Mouse (Mus musculus) heart, adult 2 months (tissue): ENCODE data around the gene Gadl1. TPM values are rescaled to one million over a fixed set of nuclear protein-coding genes. Genes with fewer than 3 reads are reported as not detected.

ENCODE experiments used
- DNase-seq, 2 experiments: peaks; one replicate each; pipeline ENCODE4 v3.0.0; 2021
- H3K27ac ChIP-seq: fragments of 200-600 bp; 2 replicates; pipeline ENCODE4 v1.8.1; 2022
- H3K27me3 ChIP-seq: fragments of 200-500 bp; 2 replicates; pipeline ENCODE4 v1.6.1; 2012; ENCODE audit warnings: mild to moderate bottlenecking, low read length, inconsistent platforms, mixed read lengths; ENCODE audit not compliant: control insufficient read depth, insufficient read depth
- H3K36me3 ChIP-seq: fragments of 200-500 bp; 2 replicates; pipeline ENCODE4 v1.6.1; 2012; ENCODE audit warnings: low read length, inconsistent platforms; ENCODE audit not compliant: control insufficient read depth, insufficient read depth
- H3K4me1 ChIP-seq: fragments of 200-500 bp; 2 replicates; pipeline ENCODE4 v1.6.1; 2011; ENCODE audit warnings: low read length; ENCODE audit not compliant: control insufficient read depth, insufficient read depth
- H3K4me3 ChIP-seq: fragments of 200-600 bp; 2 replicates; pipeline ENCODE4 v1.8.1; 2022
- H3K79me2 ChIP-seq: fragments of 200-500 bp; replicated peaks from 2 replicates; pipeline ENCODE4 v1.6.1; 2012; ENCODE audit warnings: mild to moderate bottlenecking, inconsistent platforms, low read length, moderate library complexity, mixed read lengths; ENCODE audit not compliant: control insufficient read depth, insufficient read depth
- H3K9ac ChIP-seq: fragments of 200-500 bp; 2 replicates; pipeline ENCODE4 v1.6.1; 2012; ENCODE audit warnings: low read depth, mild to moderate bottlenecking, control low read depth, inconsistent platforms, low read length, mixed read lengths
- CTCF ChIP-seq: fragments of 200-600 bp; IDR thresholded peaks from 2 replicates; pipeline ENCODE4 v1.8.1; 2022; ENCODE audit warnings: antibody characterized with exemption, mild to moderate bottlenecking, moderate library complexity
- EP300 ChIP-seq: fragments of 200-500 bp; IDR thresholded peaks from 2 replicates; pipeline ENCODE4 v1.6.1; 2011; ENCODE audit warnings: low read depth, low read length, control low read depth; ENCODE audit not compliant: insufficient read depth
- POLR2A ChIP-seq: fragments of 200-500 bp; IDR thresholded peaks from 2 replicates; pipeline ENCODE4 v1.6.1; 2011; ENCODE audit warnings: mild to moderate bottlenecking, low read depth, low read length, control low read depth; ENCODE audit not compliant: insufficient read depth
- WGBS: fragments of 180-500 bp; shearing (Covaris S2); methylation state at CpG from one replicate; pipeline ENCODE4 v1.1.7; 2018; 5-methylcytosine and 5-hydroxymethylcytosine counted together
- intact Hi-C: fragments of 180-260 bp; cut with DNase I; formaldehyde crosslinking; loops from one replicate; pipeline ENCODE4 v1.15.1; 2025
- polyA plus RNA-seq: library from polyadenylated mRNA; depleted of rRNA; stranded (reverse); fragments of >200 nt; gene quantifications from 2 replicates; pipeline ENCODE4 v1.2.3, GENCODE M21; 2012
- total RNA-seq, 2 experiments: library from RNA; stranded (reverse); gene quantifications; 2 replicates each; pipeline ENCODE4 v1.2.3; 2021

Gadl1 gene
- total and polyA plus RNA-seq, 3 experiments, result 0.16 TPM; not detected in 2

GRCm38 (mm10) chr9:115880500-115880899 is 28.8 kb upstream of the Gadl1 start:
- Histone ChIP-seq H3K4me1 (no peaks in the 10 kb centered on the region), H3K27me3 (no peaks in the 10 kb centered on the region), H3K36me3 (no peaks in the 10 kb centered on the region), H3K27ac (no peak overlapping the region), H3K79me2 (no peaks in the 10 kb centered on the region), H3K9ac (no peak overlapping the region), H3K4me3 (no peak overlapping the region)
- DNase-seq, result no peak
- WGBS, result 95% methylated on average over 6 of the region's 6 CpGs
- intact Hi-C loops, result no loop called here
- no peak for TF ChIP-seq CTCF
- TF ChIP-seq POLR2A, result no peak
- no peak for TF ChIP-seq EP300

GRCm38 (mm10) chr9:115881137-115881536 is 28.1 kb upstream of the Gadl1 start:
- TF ChIP-seq EP300 (no peak), CTCF (peak; percentile 75)
- Histone ChIP-seq H3K4me1 (no peaks in the 10 kb centered on the region), H3K36me3 (no peaks in the 10 kb centered on the region), H3K4me3 (no peak overlapping the region), H3K79me2 (no peaks in the 10 kb centered on the region), H3K27me3 (no peaks in the 10 kb centered on the region), H3K9ac (no peak overlapping the region), H3K27ac (no peak overlapping the region)
- WGBS, result 79% methylated on average over 3 of the region's 3 CpGs
- intact Hi-C loops, result loop anchor here (1.0 kb wide), 1 partner anchor 171 kb away; no protein-coding TSS in a partner anchor
- DNase-seq, result peak; percentile 11 to 43

DNA sequence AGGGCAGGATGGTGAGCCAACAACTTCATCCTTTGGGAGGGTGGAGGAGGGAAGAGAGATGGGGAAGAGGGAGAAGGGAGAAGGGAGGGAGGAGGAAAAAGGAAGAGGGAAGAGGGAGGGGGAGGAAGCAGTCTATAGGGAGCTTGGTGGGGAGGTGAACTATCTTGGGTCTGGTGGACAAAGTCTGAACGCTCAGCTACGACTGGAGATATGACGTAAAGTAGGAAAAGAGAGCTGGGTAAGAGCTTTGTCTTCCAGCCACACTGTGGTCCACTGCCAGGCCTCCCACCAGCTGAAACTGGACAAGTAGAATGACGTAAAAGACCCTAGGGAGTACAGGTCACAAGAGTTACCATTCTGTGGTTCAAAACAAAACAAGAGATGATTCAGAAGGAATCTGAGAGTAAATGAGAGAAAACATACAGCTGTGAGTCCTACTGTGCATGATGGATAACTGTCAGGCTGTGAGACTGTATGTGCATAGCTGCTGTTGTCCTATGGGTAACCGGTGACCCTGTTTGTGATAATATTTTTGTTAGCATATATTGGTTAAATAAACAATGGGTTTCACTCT is 26.5 kb upstream of the Gadl1 start:
- Histone ChIP-seq H3K4me1 (no peaks in the 10 kb centered on the region), H3K9ac (no peak overlapping the region), H3K27ac (no peak overlapping the region), H3K4me3 (no peak overlapping the region), H3K27me3 (no peaks in the 10 kb centered on the region), H3K36me3 (no peaks in the 10 kb centered on the region), H3K79me2 (no peaks in the 10 kb centered on the region)
- intact Hi-C loops, result no loop called here
- 63% methylated on average over 5 of the region's 5 CpGs for WGBS
- TF ChIP-seq CTCF (no peak), POLR2A (no peak), EP300 (no peak)
- DNase-seq, result no peak

DNA sequence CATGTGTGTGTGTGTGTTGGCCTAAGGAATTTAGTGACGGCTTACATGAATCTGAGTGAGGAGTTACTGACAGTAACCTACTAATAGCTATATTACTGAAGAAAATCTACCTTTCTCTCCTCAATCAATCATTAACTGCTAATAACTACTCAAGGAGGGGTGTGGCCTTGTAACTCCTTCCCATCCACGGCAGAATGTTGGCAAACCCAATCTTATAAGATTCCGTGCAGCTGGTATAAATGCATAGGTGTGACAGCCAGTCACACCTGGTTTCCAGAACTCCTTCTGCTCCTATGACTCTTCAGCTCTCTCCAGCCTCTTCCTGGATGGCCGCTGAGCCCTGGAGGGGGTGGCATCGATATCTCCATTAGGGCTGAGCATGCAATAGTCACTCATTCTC is 25.8 kb upstream of the Gadl1 start:
- H3K27me3 ChIP-seq, result no peaks in the 10 kb centered on the region
- no peak overlapping the region for H3K9ac ChIP-seq
- H3K4me1 ChIP-seq, result no peaks in the 10 kb centered on the region
- no peak for DNase-seq
- H3K36me3 ChIP-seq, result no peaks in the 10 kb centered on the region
- TF ChIP-seq POLR2A (no peak), EP300 (no peak), CTCF (no peak)
- H3K4me3 ChIP-seq, result no peak overlapping the region
- no peak overlapping the region for H3K27ac ChIP-seq
- H3K79me2 ChIP-seq, result no peaks in the 10 kb centered on the region
- intact Hi-C loops, result no loop called here
- WGBS, result 87% methylated on average over 5 of the region's 5 CpGs

DNA sequence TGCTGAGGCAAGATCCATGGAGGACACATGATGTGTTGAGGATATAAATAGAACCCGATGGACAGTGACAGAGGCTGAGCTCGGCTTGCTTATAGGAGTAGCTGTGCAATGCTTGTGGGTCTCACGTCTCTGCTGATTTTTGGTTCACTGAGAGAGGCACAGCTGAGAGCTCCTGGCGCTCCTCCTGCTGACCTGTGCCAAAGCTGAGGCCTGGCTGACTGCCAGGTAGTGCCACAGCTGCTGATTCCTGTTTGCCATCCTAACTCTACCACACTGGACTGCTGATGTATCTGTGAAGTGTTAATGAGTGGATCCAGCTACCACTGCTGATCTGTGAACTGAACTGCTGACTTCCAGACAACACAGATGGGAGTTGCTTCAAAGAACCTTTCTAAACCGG is 21.7 kb upstream of the Gadl1 start:
- Histone ChIP-seq H3K9ac (no peak overlapping the region), H3K27me3 (no peaks in the 10 kb centered on the region), H3K4me3 (no peak overlapping the region), H3K79me2 (no peaks in the 10 kb centered on the region), H3K36me3 (no peaks in the 10 kb centered on the region), H3K4me1 (no peaks in the 10 kb centered on the region), H3K27ac (no peak overlapping the region)
- TF ChIP-seq EP300 (no peak), CTCF (no peak), POLR2A (no peak)
- no peak for DNase-seq
- 63% methylated on average over 5 of the region's 5 CpGs for WGBS
- intact Hi-C loops, result no loop called here

DNA sequence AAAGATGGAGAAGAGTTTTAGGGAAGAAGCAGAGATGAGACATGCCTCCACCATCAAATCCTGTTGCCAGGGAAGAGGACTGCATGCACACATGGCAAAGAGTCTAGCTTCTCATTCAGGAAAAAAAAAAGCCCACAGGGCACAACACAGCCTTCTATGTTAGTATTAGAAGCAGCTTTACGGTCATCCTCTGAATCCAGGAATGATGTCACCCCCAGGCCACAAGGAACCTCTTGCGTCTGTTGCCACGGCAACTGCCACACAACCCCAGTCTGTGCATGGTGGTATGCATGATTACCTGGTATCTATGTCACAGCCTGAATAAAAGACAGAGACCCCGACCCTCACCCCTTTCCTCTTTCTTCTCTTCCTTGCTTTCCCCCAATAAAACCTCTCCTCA is 16.1 kb upstream of the Gadl1 start:
- no peak overlapping the region for H3K27ac ChIP-seq
- H3K27me3 ChIP-seq, result no peaks in the 10 kb centered on the region
- WGBS, result 78% methylated on average over 4 of the region's 4 CpGs

More for the DNA sequence above, 16.1 kb upstream of the Gadl1 start:
- H3K9ac ChIP-seq, result no peak overlapping the region
- H3K4me1 ChIP-seq, result no peaks in the 10 kb centered on the region
- intact Hi-C loops, result no loop called here
- TF ChIP-seq EP300, result no peak
- TF ChIP-seq POLR2A, result no peak
- TF ChIP-seq CTCF, result no peak
- no peaks in the 10 kb centered on the region for H3K79me2 ChIP-seq
- no peak overlapping the region for H3K4me3 ChIP-seq
- DNase-seq, result no peak
- H3K36me3 ChIP-seq, result no peaks in the 10 kb centered on the region
